27 mouse cellular contexts compared by ENCODE assay signal in the genomic region with DNA sequence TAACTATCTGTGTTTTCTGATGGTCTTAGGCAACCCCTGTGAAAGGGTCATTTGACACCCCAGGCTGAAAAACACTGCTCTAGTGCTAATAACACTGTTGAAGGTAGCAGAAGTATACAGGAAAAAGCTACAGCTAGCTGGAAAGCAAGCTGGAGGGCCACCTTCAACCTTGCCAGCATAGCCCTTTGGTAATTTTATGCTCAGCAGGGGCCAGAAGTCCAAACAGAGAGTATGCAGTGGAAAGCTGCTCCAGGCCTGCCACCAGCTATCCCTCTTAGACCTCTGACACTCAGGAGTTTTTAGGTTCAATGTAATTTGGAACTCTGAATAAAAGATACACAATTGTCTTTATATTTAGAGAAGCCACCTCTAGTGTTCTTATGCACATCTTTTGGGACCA. TPM values are rescaled to one million over a fixed set of nuclear protein-coding genes. Genes with fewer than 3 reads are reported as not detected.
DNase-seq lines count a peak whose midpoint lies in the region; ATAC-seq and TF ChIP-seq lines count a peak whose summit lies in the region.
"Had no signal": no experiment of that assay in that cellular context is flagged by ENCODE, and none has a peak within 500 bp of the region (broad histone marks: within the 10 kb centered on the region; RNA-seq: fewer than 3 reads in every experiment).

No protein-coding gene starts in this region.

- no peak overlapping the region for H3K9ac ChIP-seq in kidney, embryonic 15.5 days
- H3K9ac ChIP-seq in liver, postnatal 0 days (replicated peaks), result no peak overlapping the region
- no peak overlapping the region for H3K9ac ChIP-seq in liver, embryonic 11.5 days (ENCODE audit: low read depth, low read length)
- H3K9ac ChIP-seq: embryonic facial prominence, embryonic 13.5 days; forebrain, embryonic 12.5 days; forebrain, embryonic 15.5 days; heart, embryonic 12.5 days; heart, embryonic 15.5 days; hindbrain, embryonic 14.5 days had no signal

- no peaks in the 10 kb centered on the region for H3K4me1 ChIP-seq in kidney, embryonic 15.5 days
- no peaks in the 10 kb centered on the region for H3K4me1 ChIP-seq in liver, postnatal 0 days (ENCODE audit: insufficient read depth)
- H3K4me1 ChIP-seq in liver, embryonic 11.5 days (replicated peaks; ENCODE audit: control insufficient read depth, insufficient read depth, low read length), result no peaks in the 10 kb centered on the region
- H3K4me1 ChIP-seq: embryonic facial prominence, embryonic 13.5 days; forebrain, embryonic 12.5 days; forebrain, embryonic 15.5 days; heart, embryonic 12.5 days; heart, embryonic 15.5 days had no signal

- no peak for TF ChIP-seq EP300 in liver, postnatal 0 days (IDR thresholded peaks at IDR 0.05; ENCODE audit: low read depth)

- no peak for TF ChIP-seq CTCF in liver, postnatal 0 days (IDR thresholded peaks at IDR 0.05; ENCODE audit: low read depth)

- H3K36me3 ChIP-seq in kidney, embryonic 15.5 days, result no peaks in the 10 kb centered on the region
- peaks cover 10% of the 10 kb centered on the region; the same call in 1 of the 2 replicates for H3K36me3 ChIP-seq in liver, postnatal 0 days (replicated peaks; ENCODE audit: insufficient read depth, low read length)
- H3K36me3 ChIP-seq in liver, embryonic 11.5 days (ENCODE audit: control insufficient read depth, insufficient read depth, low read length), result no peaks in the 10 kb centered on the region
- H3K36me3 ChIP-seq: embryonic facial prominence, embryonic 10.5 days; embryonic facial prominence, embryonic 13.5 days; forebrain, embryonic 12.5 days; forebrain, embryonic 15.5 days; heart, embryonic 12.5 days; heart, embryonic 15.5 days had no signal

- no peak for ATAC-seq in kidney, embryonic 15.5 days (replicated peaks; ENCODE audit: low FRiP score)
- no peak for ATAC-seq in liver, postnatal 0 days
- ATAC-seq in liver, embryonic 11.5 days (replicated peaks; ENCODE audit: low FRiP score), result no peak
- ATAC-seq in CD4-positive, CD25-positive, alpha-beta regulatory T cell, adult 4 months, result no peak
- ATAC-seq: forebrain, embryonic 15.5 days had no signal

- H3K9me3 ChIP-seq in kidney, embryonic 15.5 days (replicated peaks), result no peaks in the 10 kb centered on the region
- H3K9me3 ChIP-seq in liver, postnatal 0 days (ENCODE audit: low read length), result no peaks in the 10 kb centered on the region
- no peaks in the 10 kb centered on the region for H3K9me3 ChIP-seq in liver, embryonic 11.5 days (ENCODE audit: control insufficient read depth, low read length)
- H3K9me3 ChIP-seq: embryonic facial prominence, embryonic 10.5 days; embryonic facial prominence, embryonic 13.5 days; forebrain, embryonic 12.5 days; forebrain, embryonic 15.5 days; heart, embryonic 12.5 days; heart, embryonic 15.5 days had no signal

- no peaks in the 10 kb centered on the region for H3K27me3 ChIP-seq in kidney, embryonic 15.5 days
- no peaks in the 10 kb centered on the region for H3K27me3 ChIP-seq in liver, postnatal 0 days (ENCODE audit: insufficient read depth, low read length)
- no peaks in the 10 kb centered on the region for H3K27me3 ChIP-seq in liver, embryonic 11.5 days (replicated peaks; ENCODE audit: control insufficient read depth, insufficient read depth, low read length)
- H3K27me3 ChIP-seq: embryonic facial prominence, embryonic 13.5 days; forebrain, embryonic 12.5 days; forebrain, embryonic 15.5 days; heart, embryonic 12.5 days; heart, embryonic 15.5 days had no signal

- no peak overlapping the region for H3K4me2 ChIP-seq in kidney, embryonic 15.5 days
- H3K4me2 ChIP-seq in liver, postnatal 0 days (ENCODE audit: low read depth, low read length), result no peak overlapping the region
- no peak overlapping the region for H3K4me2 ChIP-seq in liver, embryonic 11.5 days
- H3K4me2 ChIP-seq: embryonic facial prominence, embryonic 13.5 days; forebrain, embryonic 12.5 days; forebrain, embryonic 15.5 days; heart, embryonic 12.5 days; heart, embryonic 15.5 days; hindbrain, embryonic 14.5 days had no signal

- no peak overlapping the region for H3K27ac ChIP-seq in kidney, embryonic 15.5 days
- H3K27ac ChIP-seq in liver, postnatal 0 days (ENCODE audit: low read depth), result 0 out of 2 replicates have a peak overlapping the region, but pooled peaks have one; percentile 6
- H3K27ac ChIP-seq in liver, embryonic 11.5 days (ENCODE audit: low read depth, low read length), result no peak overlapping the region
- H3K27ac ChIP-seq: embryonic facial prominence, embryonic 10.5 days; embryonic facial prominence, embryonic 13.5 days; forebrain, embryonic 12.5 days; forebrain, embryonic 15.5 days; heart, embryonic 15.5 days; hindbrain, embryonic 14.5 days had no signal

- H3K4me3 ChIP-seq in kidney, embryonic 15.5 days (replicated peaks), result no peak overlapping the region
- H3K4me3 ChIP-seq in liver, postnatal 0 days (ENCODE audit: low read depth, low read length), result no peak overlapping the region
- no peak overlapping the region for H3K4me3 ChIP-seq in liver, embryonic 11.5 days (ENCODE audit: low read depth, low read length)
- H3K4me3 ChIP-seq: embryonic facial prominence, embryonic 10.5 days; embryonic facial prominence, embryonic 13.5 days; erythroblast, embryonic 14.5 days; forebrain, embryonic 12.5 days; forebrain, embryonic 15.5 days; heart, embryonic 12.5 days; heart, embryonic 15.5 days had no signal

- DNase-seq in kidney, adult 18-20 months, result peak; percentile 16
- no peak for DNase-seq in liver, postnatal 0 days
- DNase-seq in liver, embryonic 11.5 days (ENCODE audit: low spot score), result no peak
- DNase-seq in kidney, postnatal 25 days, result peak; percentile 23 to 53
- DNase-seq in right cerebral cortex, postnatal 4 days, result no peak
- DNase-seq: adrenal gland, adult 2 months; adrenal gland, postnatal 14 days; B cell, adult 2 months; cerebellum, adult 11 months; cerebellum, adult 2 months; cerebellum, adult 9-11 months; cerebellum, postnatal 25 days; embryo, embryonic 11 days; gastrocnemius, postnatal 25 days; heart, adult 18-20 months; heart, postnatal 10 days; heart, postnatal 4 days had no signal

RNA-seq across cellular contexts. Expression of a gene that starts 26.0 kb away (rescaled TPM):
- polyA plus RNA-seq in kidney, embryonic 15.5 days (2015; fragmentation: Nextera tagmentation; extraction: Ambion mirVana), result 1.4 and 2.4 TPM in 2 replicates
- polyA plus RNA-seq in liver, postnatal 0 days (2015; fragmentation: Nextera tagmentation; extraction: Ambion mirVana), result 272 and 290 TPM in 2 replicates
- 0.25 and 0.65 TPM in 2 replicates for polyA plus RNA-seq in liver, embryonic 11.5 days (2014; fragmentation: Nextera tagmentation; extraction: Ambion mirVana)
- 1 to 10 TPM in 1 of 2 experiments, under 1 TPM in 1; 0.38 to 1.3 TPM for polyA plus RNA-seq in CD4-positive, CD25-positive, alpha-beta regulatory T cell, adult 4 months (2017; shearing (Covaris generic))
- polyA plus RNA-seq: erythroblast, embryonic 14.5 days had no signal

RNA-seq across cellular contexts. Expression of a gene that starts 52.3 kb away (rescaled TPM):
- polyA plus RNA-seq in kidney, embryonic 15.5 days (2015; fragmentation: Nextera tagmentation; extraction: Ambion mirVana), result 10.1 and 12.2 TPM in 2 replicates
- polyA plus RNA-seq in liver, postnatal 0 days (2015; fragmentation: Nextera tagmentation; extraction: Ambion mirVana), result 5.1 and 5.4 TPM in 2 replicates
- polyA plus RNA-seq in liver, embryonic 11.5 days (2014; fragmentation: Nextera tagmentation; extraction: Ambion mirVana), result 10.4 and 13.8 TPM in 2 replicates
- 10 to 100 TPM; 29.4 to 32.5 TPM for polyA plus RNA-seq in CD4-positive, CD25-positive, alpha-beta regulatory T cell, adult 4 months (2017; shearing (Covaris generic))

Comparison
In these comparisons a context has a peak if more than half of its experiments do, and no peak if none do; other contexts are left out.
1. RNA of a gene that starts 26.0 kb away (polyA plus RNA-seq): 272 to 290 TPM in liver, postnatal 0 days; 1.4 to 2.4 TPM in kidney, embryonic 15.5 days, 0.38 to 1.3 TPM in CD4-positive, CD25-positive, alpha-beta regulatory T cell, adult 4 months and 0.25 to 0.65 TPM in liver, embryonic 11.5 days; every median in the first group is over 10 times any median in the second.
2. DNase-seq: peak in kidney, adult 18-20 months (single experiment) and kidney, postnatal 25 days (2 of 2); none in liver, postnatal 0 days (single experiment), liver, embryonic 11.5 days (single experiment) and right cerebral cortex, postnatal 4 days (single experiment).